Mouse (Mus musculus) kidney, adult 9 months (tissue): ENCODE measurements around the gene Agbl4.

ENCODE experiments used
- DNase-seq: peaks from one replicate; pipeline ENCODE4 v3.0.0; 2022

Agbl4 gene

GRCm38 (mm10) chr4:111510129-111510528, 1112.7 kb downstream of the Agbl4 start:
- DNase-seq: peak; percentile 28

GRCm38 (mm10) chr4:111513921-111514320, 1116.5 kb downstream of the Agbl4 start:
- no peak for DNase-seq

DNA sequence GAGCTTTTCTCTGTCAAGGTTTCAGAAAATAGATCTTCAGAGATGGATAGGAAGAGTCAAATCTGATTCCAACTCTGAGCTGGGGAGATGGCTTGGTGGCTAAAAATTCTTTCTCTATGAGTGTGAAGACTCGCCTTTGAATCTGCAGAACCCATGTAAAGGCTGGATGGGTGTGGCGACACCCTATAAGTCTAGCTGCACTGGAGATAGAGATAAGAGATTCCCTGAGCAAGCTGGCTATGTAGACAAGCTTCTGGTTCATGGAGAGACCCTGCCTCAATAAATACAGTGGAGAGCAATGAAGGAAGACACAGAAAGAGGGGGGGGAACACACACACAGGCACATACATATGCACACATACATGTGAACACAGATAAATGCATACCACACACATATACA, 1118.7 kb downstream of the Agbl4 start:
- no peak for DNase-seq

DNA sequence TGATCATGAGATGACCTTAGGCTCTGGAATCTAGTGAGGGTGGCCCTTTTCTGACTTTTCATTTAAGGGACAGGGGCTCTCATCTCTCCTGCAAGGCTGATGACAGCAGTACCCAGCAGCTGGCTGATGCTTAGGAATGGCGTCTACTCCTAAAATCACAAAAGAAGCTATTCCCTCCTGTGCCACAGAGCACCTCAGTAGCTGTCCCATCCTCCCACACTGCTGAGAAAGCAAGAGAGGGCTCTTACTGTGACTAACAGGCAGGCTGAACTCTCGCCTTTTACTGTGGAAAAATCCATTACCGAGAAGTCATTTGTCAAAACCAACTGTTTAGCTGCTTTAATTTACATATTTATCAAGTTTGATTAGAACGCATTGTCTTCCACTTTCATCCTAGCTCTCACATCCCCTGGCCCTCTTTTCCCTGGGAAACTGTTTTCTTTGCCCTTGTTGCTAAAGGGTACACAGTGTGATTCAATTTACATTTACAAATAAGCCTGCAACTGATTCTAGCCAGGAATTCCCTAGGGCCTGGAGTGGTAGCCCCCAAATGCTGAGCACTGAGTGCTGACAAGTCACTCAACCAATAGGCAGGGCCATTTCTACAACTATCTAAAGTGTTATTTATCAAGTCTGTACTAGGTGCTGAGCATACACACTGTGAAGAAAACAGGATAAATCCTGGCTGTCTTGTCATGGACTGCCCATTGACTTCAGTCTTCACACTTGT, 1119.8 kb downstream of the Agbl4 start:
- no peak for DNase-seq

DNA sequence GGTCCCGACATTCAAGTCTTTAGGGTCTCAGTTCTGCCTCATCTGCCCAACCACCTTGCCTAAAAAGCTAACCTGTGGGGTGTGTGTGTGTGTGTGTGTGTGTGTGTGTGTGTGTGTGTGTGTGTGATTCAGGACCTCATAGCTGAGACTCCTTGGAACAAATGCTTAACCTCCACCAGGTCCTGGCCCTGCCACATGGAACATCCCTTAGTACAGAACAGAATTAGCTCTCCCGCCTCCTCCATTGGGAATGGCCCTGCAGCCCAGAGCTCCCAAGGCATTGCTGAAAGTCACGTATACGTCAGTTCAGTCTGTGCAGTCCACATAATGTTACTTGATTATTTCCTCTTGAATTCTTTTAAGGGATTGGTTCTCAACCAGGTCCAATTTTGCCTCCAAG, 1120.7 kb downstream of the Agbl4 start:
- no peak for DNase-seq

- no peak for DNase-seq
Observed at GRCm38 (mm10) chr4:111519267-111519666, 1121.8 kb downstream of the Agbl4 start.

DNA sequence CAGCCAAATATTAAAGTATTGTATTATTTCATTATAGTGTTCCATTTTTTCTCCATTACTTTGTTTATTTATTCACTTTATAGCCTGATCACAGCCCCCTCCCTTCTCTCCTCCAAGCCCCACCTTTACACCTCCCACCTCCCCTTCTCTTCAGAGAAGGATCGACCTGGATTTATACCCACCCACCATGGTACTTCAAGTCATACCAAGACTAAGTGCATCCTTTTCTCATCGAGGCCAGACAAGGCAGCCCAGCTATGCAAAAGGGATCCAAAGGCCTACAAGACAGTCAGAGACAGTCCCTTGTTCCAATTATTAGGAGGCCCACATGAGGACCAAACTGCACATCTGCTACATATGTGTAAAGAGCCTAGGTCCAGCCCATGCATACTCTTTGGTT, 1122.5 kb downstream of the Agbl4 start:
- DNase-seq: no peak

DNA sequence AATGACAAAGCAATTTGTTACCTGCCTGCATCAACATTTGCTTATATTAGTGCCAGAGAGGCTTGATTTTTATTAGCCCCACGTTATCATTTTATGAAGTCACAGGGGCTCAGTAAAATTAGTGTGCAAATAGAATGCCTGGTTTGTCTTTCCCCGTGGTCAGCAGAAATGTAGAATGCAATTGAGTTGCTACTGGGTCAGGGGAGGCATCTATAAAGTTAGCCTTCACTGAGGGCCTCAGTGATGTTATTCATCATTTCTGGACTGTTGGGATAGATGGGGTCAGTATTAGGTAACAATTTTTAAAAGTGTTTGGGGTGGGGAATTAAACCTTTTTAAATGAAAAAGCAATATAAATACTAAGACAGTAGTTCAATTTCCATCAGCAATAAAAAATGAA, 1125.5 kb downstream of the Agbl4 start:
- DNase-seq: no peak

DNA sequence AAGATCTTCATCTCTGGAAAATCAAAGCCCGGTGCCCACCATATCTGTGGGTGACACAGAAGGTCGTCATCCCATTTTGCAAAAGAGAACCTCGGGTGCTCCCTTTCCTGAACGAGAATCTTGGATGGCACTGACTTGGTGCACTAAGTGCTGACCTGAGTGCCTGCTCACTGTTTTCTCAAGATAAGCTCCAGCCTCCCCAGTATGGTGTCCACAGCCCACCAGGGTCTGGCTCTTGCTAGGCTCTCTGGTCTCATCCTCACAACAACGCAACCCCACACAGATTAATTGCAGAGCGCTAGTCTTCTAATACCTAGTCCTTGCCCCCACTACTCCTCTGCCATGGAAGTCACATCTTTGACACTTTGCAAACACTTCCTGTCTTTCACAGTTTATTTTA, 1131.5 kb downstream of the Agbl4 start:
- DNase-seq: no peak

- no peak for DNase-seq
Observed at GRCm38 (mm10) chr4:111529996-111530395, 1132.5 kb downstream of the Agbl4 start.

DNA sequence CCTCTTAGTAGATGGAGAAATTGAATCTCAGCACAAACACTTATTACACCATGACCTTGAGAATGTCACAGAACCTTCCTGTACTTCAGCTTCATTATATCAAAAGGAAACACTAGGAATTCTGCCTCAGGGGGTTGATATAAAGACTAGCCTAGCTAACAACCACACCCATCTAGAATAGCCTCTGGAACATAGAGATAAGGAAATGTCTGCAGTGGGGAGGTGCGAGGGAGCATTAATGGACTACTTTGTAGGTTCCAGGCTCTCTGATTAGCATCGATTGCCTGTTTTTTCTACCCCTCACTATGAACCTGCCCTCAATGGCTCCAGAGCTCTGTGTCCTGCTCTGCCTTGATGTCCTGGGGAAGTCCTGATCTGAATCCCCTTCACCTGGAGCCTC, 1133.1 kb downstream of the Agbl4 start:
- DNase-seq: no peak

- no peak for DNase-seq
Observed at GRCm38 (mm10) chr4:111544684-111545083, 1147.2 kb downstream of the Agbl4 start.

- DNase-seq: no peak
Observed at GRCm38 (mm10) chr4:111546009-111546408, 1148.5 kb downstream of the Agbl4 start.

GRCm38 (mm10) chr4:111555426-111555825, 1158.0 kb downstream of the Agbl4 start:
- DNase-seq: no peak

- DNase-seq: no peak
Observed at GRCm38 (mm10) chr4:111577087-111577773, 1179.8 kb downstream of the Agbl4 start.

- no peak for DNase-seq
Observed at GRCm38 (mm10) chr4:111579115-111579862, 1181.8 kb downstream of the Agbl4 start.

GRCm38 (mm10) chr4:111579863-111580224, 1182.4 kb downstream of the Agbl4 start:
- no peak for DNase-seq

DNA sequence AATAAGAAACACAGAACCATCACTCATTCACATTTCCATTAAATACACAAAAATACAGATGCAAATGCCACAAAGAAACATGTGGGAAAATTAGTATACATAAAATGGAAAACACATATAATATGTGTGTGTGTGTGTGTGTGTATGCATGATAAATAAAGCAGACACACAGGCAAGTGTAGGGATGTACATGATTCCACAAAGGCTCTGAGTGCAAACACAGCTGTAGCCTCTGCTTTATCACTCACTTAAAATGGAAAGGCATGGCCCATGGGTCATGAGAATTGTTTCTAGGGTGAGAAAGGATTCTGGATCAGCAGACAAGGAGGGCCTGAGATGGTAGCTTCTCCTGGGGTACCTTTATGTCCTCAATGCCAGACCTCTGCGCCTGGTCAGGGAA, 1182.8 kb downstream of the Agbl4 start:
- no peak for DNase-seq

DNA sequence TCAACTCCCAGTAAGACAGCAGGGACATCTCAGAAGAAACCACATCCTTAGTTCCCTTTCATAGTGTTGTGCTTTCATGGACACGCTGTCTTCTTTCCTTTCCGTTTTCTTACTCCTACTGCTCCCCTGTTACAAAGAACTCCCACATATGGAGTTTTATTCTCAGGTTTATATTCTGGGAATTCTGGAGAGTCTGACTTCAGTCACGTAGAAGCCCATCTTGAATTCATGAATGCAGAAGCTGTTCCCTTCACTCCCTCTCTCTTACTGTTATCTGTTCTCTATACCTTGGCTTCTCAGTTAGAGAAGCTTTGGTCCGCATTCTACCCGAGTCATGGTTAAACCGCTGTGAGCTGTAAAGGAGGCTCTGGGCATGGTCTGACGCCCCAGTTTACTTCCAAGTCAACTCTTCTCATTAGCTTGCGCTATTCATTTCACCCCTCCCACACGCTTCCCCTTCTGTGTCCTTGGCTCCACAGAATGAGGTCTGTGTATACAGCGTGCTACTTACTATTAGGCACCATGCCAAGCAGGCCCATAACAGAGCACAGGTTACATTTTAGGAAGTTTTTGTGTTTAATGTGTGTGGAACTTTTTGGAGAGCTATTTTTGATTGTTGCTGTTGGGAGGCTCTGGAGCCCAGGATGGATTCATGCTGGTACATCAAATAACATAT, 1186.2 kb downstream of the Agbl4 start:
- no peak for DNase-seq

DNA sequence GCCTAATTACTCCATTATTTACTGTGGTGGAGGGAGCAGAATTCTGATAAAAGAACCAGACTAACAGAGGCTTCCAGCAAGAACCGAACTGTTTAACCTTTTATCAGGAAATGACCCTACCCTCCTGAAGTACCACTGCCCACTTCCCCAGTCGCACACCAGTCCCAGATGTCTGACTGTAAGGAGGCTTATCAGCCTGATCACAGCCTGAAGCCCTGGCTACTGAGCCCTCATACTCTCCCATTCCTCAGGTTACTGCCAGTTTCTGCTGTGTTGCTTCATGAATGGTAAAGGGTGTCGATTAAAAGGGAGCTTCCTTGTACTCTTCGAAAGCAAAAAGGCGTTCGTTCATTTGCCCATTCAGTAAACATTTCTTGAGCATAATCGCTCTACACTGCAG, 1186.8 kb downstream of the Agbl4 start:
- DNase-seq: no peak

- DNase-seq: no peak
Observed at GRCm38 (mm10) chr4:111588211-111588610, 1190.8 kb downstream of the Agbl4 start.

- no peak for DNase-seq
Observed at GRCm38 (mm10) chr4:111589467-111590170, 1192.2 kb downstream of the Agbl4 start.
